Mouse (Mus musculus) stomach, embryonic 14.5 days (tissue): ENCODE data around the gene Rab5b. TPM values are rescaled to one million over a fixed set of nuclear protein-coding genes. Genes with fewer than 3 reads are reported as not detected.

Experiments
- ATAC-seq: fragments of 200-750 bp; cut with Nextera tagmentation; 2 replicates; pipeline ENCODE4 v1.8.0; 2017; ENCODE audit warnings: low read depth, moderate TSS enrichment; ENCODE audit not compliant: insufficient number of reproducible peaks, insufficient read depth, low FRiP score
- H3K27ac ChIP-seq: fragments of 300-500 bp; sonication (generic); 2 replicates; pipeline ENCODE4 v1.5.1; 2014; ENCODE audit warnings: mild to moderate bottlenecking, low read length, moderate library complexity, mixed read lengths
- H3K27me3 ChIP-seq: fragments of 300-500 bp; sonication (generic); 2 replicates; pipeline ENCODE4 v1.6.1; 2014; ENCODE audit warnings: low read length, control low read depth, mixed read lengths; ENCODE audit not compliant: control insufficient read depth, insufficient read depth
- H3K36me3 ChIP-seq: fragments of 300-500 bp; sonication (generic); 2 replicates; pipeline ENCODE4 v1.6.1; 2014; ENCODE audit warnings: mild to moderate bottlenecking, control low read depth, low read length, moderate library complexity, mixed read lengths; ENCODE audit not compliant: control insufficient read depth, insufficient read depth
- H3K4me1 ChIP-seq: fragments of 300-500 bp; sonication (generic); 2 replicates; pipeline ENCODE4 v1.6.1; 2014; ENCODE audit warnings: low read length, control low read depth, mixed read lengths; ENCODE audit not compliant: control insufficient read depth, insufficient read depth
- H3K4me2 ChIP-seq: fragments of 300-500 bp; sonication (generic); replicated peaks from 2 replicates; pipeline ENCODE4 v1.6.1; 2014; ENCODE audit warnings: low read depth, low read length, control low read depth
- H3K4me3 ChIP-seq: fragments of 300-500 bp; sonication (generic); 2 replicates; pipeline ENCODE4 v1.5.1; 2014; ENCODE audit warnings: low read depth, low read length, control low read depth
- H3K9ac ChIP-seq: fragments of 300-500 bp; sonication (generic); replicated peaks from 2 replicates; pipeline ENCODE4 v1.6.1; 2014; ENCODE audit warnings: low read depth, mild to moderate bottlenecking, control low read depth, low read length, moderate library complexity, mixed read lengths
- H3K9me3 ChIP-seq: fragments of 300-500 bp; sonication (generic); 2 replicates; pipeline ENCODE4 v1.6.1; 2016; ENCODE audit warnings: low read depth, low read length, control low read depth; ENCODE audit not compliant: control insufficient read depth
- WGBS: fragments of 180-500 bp; shearing (Covaris S2); extraction: QIAGEN DNeasy Blood & Tissue Kit; methylation state at CpG from one replicate; pipeline ENCODE4 v1.1.7; 2014; 5-methylcytosine and 5-hydroxymethylcytosine counted together
- polyA plus RNA-seq: library from polyadenylated mRNA; unstranded; fragments of >200 nt; fragmentation: Nextera tagmentation; extraction: Ambion mirVana; gene quantifications from 2 replicates; pipeline ENCODE4 v1.2.1, GENCODE M21; 2014

Rab5b gene
- polyA plus RNA-seq, 1 experiment from 2014 or later, result 65.9 TPM

DNA sequence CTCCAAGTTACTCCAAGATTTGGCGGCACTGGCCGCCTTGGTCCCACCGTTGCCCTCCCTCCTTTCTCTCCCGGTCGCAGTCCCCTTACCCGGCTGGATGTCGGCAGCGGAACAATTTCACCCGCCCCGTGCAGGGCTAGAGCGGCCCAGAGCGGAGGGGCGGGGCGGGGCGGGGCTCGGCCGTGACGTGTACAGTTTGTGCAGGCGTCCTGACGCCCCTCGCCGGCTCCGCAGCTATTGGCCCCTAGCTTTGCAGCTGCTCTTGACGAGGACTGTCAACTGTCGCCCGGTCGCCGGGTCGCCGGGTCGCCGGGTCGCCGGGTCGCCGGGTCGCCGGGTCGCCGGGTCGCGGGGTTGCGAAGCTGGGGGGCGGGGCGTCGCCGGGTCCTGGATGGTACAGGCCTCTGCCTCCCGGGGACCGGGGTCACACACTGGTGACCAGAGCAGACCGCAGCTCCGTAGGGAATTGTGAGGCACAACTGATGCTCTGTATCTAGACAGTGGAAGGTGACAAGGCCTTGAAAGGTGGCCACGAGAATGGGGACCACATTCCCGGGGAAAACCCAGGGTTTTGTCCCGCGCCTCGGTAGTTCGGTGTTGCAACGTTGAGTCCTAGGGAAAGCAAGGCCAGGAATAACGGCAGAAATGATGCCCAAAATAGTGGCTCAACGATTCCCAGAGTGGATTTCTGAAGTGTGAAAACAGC, 22.1 kb downstream of the Rab5b start, which contains the start of gene Suox:
Gene Suox, minus strand, starts transcription at position 311 of the 706 bp plus-strand sequence.
- no peaks in the 10 kb centered on the region for H3K27me3 ChIP-seq
- H3K4me2 ChIP-seq, result peak within 1 kb of the TSS; percentile 80
- H3K9ac ChIP-seq, result peak within 1 kb of the TSS; percentile 52
- H3K27ac ChIP-seq, result peak within 1 kb of the TSS; percentile 64; the same call in 1 of the 2 replicates
- peak; percentile 88 for ATAC-seq
- peak within 1 kb of the TSS; percentile 61 for H3K4me3 ChIP-seq
- H3K9me3 ChIP-seq, result no peaks in the 10 kb centered on the region
- under 1% methylated on average over 46 of the region's 60 CpGs for WGBS
- H3K36me3 ChIP-seq, result no peaks in the 10 kb centered on the region
- H3K4me1 ChIP-seq, result peaks cover 5% of the 10 kb centered on the region

- Histone ChIP-seq H3K9ac (no peak overlapping the region), H3K4me3 (no peak overlapping the region), H3K9me3 (no peaks in the 10 kb centered on the region), H3K4me1 (peaks cover 5% of the 10 kb centered on the region), H3K27ac (no peak overlapping the region), H3K4me2 (no peak overlapping the region), H3K36me3 (no peaks in the 10 kb centered on the region), H3K27me3 (no peaks in the 10 kb centered on the region)
- 93% methylated on average over 9 of the region's 9 CpGs for WGBS
- no peak for ATAC-seq
Measured at GRCm38 (mm10) chr10:128671148-128671547, 24.9 kb downstream of the Rab5b start.

DNA sequence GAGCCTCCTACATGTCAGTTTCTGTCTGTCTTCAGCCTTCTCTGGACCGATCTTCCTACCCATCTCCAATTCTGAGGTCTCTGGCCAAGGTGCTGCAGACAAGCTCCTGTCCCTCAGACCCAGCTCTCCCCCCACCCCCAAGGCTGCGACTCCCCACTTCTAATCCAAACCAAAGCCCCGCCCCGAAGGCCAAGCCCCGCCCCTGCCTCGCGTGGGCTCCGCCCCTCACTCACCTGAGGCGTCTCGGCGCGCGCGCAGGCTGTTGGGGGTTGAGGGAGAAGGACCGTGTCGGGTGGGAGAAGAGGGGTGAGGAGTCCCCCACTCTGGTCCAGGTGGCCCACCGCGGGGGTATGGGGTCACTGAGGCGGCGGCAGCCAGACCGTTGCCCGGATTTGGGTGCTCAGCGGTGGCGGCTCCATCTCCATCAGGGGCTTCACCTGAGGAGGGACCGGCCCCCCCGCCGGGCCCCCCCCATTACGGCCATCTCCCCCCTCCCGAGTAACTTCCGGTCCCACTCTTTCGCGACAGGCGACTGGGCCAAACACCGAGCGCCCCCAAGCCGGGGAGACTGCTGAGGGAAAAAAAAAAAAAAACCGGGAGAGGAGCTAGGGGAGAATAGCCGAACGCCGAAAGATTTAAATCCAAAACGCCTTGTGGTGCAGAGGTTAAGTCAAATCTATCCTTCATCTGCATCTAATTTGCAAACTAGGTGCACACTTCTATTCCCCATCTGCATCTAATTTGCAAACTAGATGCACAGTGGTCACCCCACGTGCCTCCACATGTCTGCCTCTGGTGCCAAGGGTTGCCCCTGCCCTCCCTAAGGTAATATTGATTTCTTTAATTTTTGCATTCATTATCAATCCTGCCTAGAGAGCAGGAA, 27.0 kb downstream of the Rab5b start:
- Histone ChIP-seq H3K27me3 (no peaks in the 10 kb centered on the region), H3K27ac (peak overlapping the region; percentile 24; the same call in 1 of the 2 replicates), H3K9ac (peak overlapping the region; percentile 37), H3K36me3 (no peaks in the 10 kb centered on the region), H3K4me2 (peak overlapping the region; percentile 46), H3K4me1 (peaks cover 5% of the 10 kb centered on the region), H3K4me3 (peak overlapping the region; percentile 59), H3K9me3 (no peaks in the 10 kb centered on the region)
- under 1% methylated on average over 42 of the region's 42 CpGs for WGBS
- peak; percentile 50 for ATAC-seq

GRCm38 (mm10) chr10:128665806-128666205, 30.3 kb downstream of the Rab5b start:
- H3K36me3 ChIP-seq, result no peaks in the 10 kb centered on the region
- H3K9ac ChIP-seq, result no peak overlapping the region
- no peak overlapping the region for H3K4me3 ChIP-seq
- no peak overlapping the region for H3K4me2 ChIP-seq
- no peaks in the 10 kb centered on the region; the same call in 1 of the 2 replicates for H3K4me1 ChIP-seq
- no peaks in the 10 kb centered on the region for H3K9me3 ChIP-seq
- WGBS, result 90% methylated on average over 2 of the region's 2 CpGs
- H3K27ac ChIP-seq, result no peak overlapping the region
- no peak for ATAC-seq
- no peaks in the 10 kb centered on the region for H3K27me3 ChIP-seq

GRCm38 (mm10) chr10:128665307-128665706, 30.8 kb downstream of the Rab5b start:
- Histone ChIP-seq H3K36me3 (no peaks in the 10 kb centered on the region), H3K4me3 (no peak overlapping the region), H3K4me1 (no peaks in the 10 kb centered on the region; the same call in 1 of the 2 replicates), H3K4me2 (no peak overlapping the region), H3K9me3 (no peaks in the 10 kb centered on the region), H3K27ac (no peak overlapping the region), H3K9ac (no peak overlapping the region), H3K27me3 (no peaks in the 10 kb centered on the region)
- 80% methylated on average over 3 of the region's 3 CpGs for WGBS
- no peak for ATAC-seq

GRCm38 (mm10) chr10:128664808-128665207, 31.3 kb downstream of the Rab5b start:
- WGBS, result 72% methylated on average over 3 of the region's 3 CpGs
- Histone ChIP-seq H3K4me3 (no peak overlapping the region), H3K4me1 (no peaks in the 10 kb centered on the region; the same call in 1 of the 2 replicates), H3K9me3 (no peaks in the 10 kb centered on the region), H3K27ac (no peak overlapping the region), H3K9ac (no peak overlapping the region), H3K4me2 (no peak overlapping the region), H3K36me3 (no peaks in the 10 kb centered on the region), H3K27me3 (no peaks in the 10 kb centered on the region)
- ATAC-seq, result no peak

- H3K9ac ChIP-seq, result no peak overlapping the region
- H3K4me3 ChIP-seq, result no peak overlapping the region
- no peaks in the 10 kb centered on the region for H3K27me3 ChIP-seq
- H3K27ac ChIP-seq, result no peak overlapping the region
- WGBS, result 57% methylated on average over 5 of the region's 5 CpGs
- H3K4me2 ChIP-seq, result no peak overlapping the region
- no peaks in the 10 kb centered on the region; the same call in 1 of the 2 replicates for H3K4me1 ChIP-seq
- no peaks in the 10 kb centered on the region for H3K9me3 ChIP-seq
- no peaks in the 10 kb centered on the region for H3K36me3 ChIP-seq
- ATAC-seq, result no peak
Measured at GRCm38 (mm10) chr10:128663441-128664220, 32.4 kb downstream of the Rab5b start.

- no peaks in the 10 kb centered on the region for H3K4me1 ChIP-seq
- H3K4me2 ChIP-seq, result no peak overlapping the region
- H3K4me3 ChIP-seq, result no peak overlapping the region
- H3K27me3 ChIP-seq, result no peaks in the 10 kb centered on the region
- no peaks in the 10 kb centered on the region for H3K36me3 ChIP-seq
- no peak for ATAC-seq
- H3K27ac ChIP-seq, result no peak overlapping the region
- H3K9ac ChIP-seq, result no peak overlapping the region
- no peaks in the 10 kb centered on the region for H3K9me3 ChIP-seq
Measured at GRCm38 (mm10) chr10:128662465-128662864, 33.6 kb downstream of the Rab5b start.
